Mouse (Mus musculus) stomach, embryonic 16.5 days (tissue): ENCODE data around the gene Car9. TPM values are rescaled to one million over a fixed set of nuclear protein-coding genes. Genes with fewer than 3 reads are reported as not detected.
"Not testable (repeated sequence)": the region's sequence is repeated elsewhere in the genome, so short reads cannot be mapped to it uniquely, and the experiment has no call there.

Experiments
- ATAC-seq: fragments of 200-750 bp; cut with Nextera tagmentation; 2 replicates; pipeline ENCODE4 v1.8.0; 2017; ENCODE audit warnings: moderate number of reproducible peaks, moderate TSS enrichment; ENCODE audit not compliant: insufficient read depth, low FRiP score
- H3K27ac ChIP-seq: fragments of 300-500 bp; sonication (generic); 2 replicates; pipeline ENCODE4 v1.5.1; 2014; ENCODE audit warnings: low read length
- H3K27me3 ChIP-seq: fragments of 300-500 bp; sonication (generic); 2 replicates; pipeline ENCODE4 v1.6.1; 2014; ENCODE audit warnings: low read length, control low read depth, mixed read lengths; ENCODE audit not compliant: control insufficient read depth, insufficient read depth
- H3K36me3 ChIP-seq: fragments of 300-500 bp; sonication (generic); 2 replicates; pipeline ENCODE4 v1.6.1; 2014; ENCODE audit warnings: low read length; ENCODE audit not compliant: control insufficient read depth, insufficient read depth
- H3K4me1 ChIP-seq: fragments of 300-500 bp; sonication (generic); 2 replicates; pipeline ENCODE4 v1.6.1; 2014; ENCODE audit warnings: low read length, control low read depth, mixed read lengths; ENCODE audit not compliant: control insufficient read depth, insufficient read depth
- H3K4me2 ChIP-seq: fragments of 300-500 bp; sonication (generic); 2 replicates; pipeline ENCODE4 v1.6.1; 2014; ENCODE audit warnings: low read depth, low read length, mixed read lengths
- H3K4me3 ChIP-seq: fragments of 300-500 bp; sonication (generic); replicated peaks from 2 replicates; pipeline ENCODE4 v1.5.1; 2014; ENCODE audit warnings: mild to moderate bottlenecking, low read length
- H3K9ac ChIP-seq: fragments of 300-500 bp; sonication (generic); 2 replicates; pipeline ENCODE4 v1.6.1; 2014; ENCODE audit warnings: low read length
- H3K9me3 ChIP-seq: fragments of 300-500 bp; sonication (generic); replicated peaks from 2 replicates; pipeline ENCODE4 v1.6.1; 2016; ENCODE audit warnings: low read length, control low read depth; ENCODE audit not compliant: control insufficient read depth
- WGBS: fragments of 180-500 bp; shearing (Covaris S2); extraction: QIAGEN DNeasy Blood & Tissue Kit; methylation state at CpG from one replicate; pipeline ENCODE4 v1.1.7; 2014; 5-methylcytosine and 5-hydroxymethylcytosine counted together
- polyA plus RNA-seq: library from polyadenylated mRNA; unstranded; fragments of >200 nt; fragmentation: Nextera tagmentation; extraction: Ambion mirVana; gene quantifications from 2 replicates; pipeline ENCODE4 v1.2.1, GENCODE M21; 2015

Car9 gene
- polyA plus RNA-seq, 1 experiment from 2014 or later, result 22.3 TPM

DNA sequence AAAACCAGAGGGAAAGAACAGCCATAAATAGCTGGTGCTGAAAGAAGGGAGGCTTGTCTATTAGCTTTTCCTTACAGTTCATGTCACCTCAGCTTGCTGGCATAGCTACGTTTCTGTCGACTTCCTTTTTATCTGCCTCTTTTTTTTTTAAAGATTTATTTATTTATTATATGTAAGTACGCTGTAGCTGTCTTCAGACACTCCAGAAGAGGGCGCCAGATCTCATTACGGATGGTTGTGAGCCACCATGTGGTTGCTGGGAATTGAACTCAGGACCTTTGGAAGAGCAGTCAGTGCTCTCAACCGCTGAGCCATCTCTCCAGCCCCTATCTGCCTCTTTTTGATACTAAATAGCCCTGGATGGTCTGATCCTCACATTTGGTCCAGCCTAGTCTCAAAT lies 45.1 kb downstream of the Car9 start:
- H3K4me1 ChIP-seq, H3K27ac ChIP-seq, H3K4me2 ChIP-seq, H3K4me3 ChIP-seq, H3K9me3 ChIP-seq, H3K9ac ChIP-seq, ATAC-seq, H3K27me3 ChIP-seq: not testable (repeated sequence)
- H3K36me3 ChIP-seq, result peaks cover 77% of the 10 kb centered on the region
- WGBS, result 79% methylated on average over 6 of the region's 6 CpGs

DNA sequence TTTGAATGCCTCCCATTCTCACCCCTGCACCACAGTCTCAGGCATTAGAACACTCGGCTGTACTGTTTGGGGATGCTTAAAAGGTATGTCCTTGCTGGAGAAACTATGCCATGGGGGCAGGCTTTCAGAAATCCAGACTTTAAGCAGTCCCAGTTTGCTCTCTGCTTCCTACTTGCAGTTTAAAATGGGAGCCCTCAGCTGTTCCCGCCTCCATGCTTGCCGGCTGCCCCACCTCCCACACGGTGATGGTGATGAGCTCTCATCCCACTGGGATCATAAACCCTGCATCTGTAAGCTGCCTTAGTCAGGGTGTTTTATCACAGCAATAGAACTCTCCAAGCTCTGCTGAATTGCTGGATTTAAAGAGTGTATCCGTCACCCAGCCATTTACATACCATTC lies 45.7 kb downstream of the Car9 start:
- H3K27ac ChIP-seq, result no peak overlapping the region
- H3K4me1 ChIP-seq, result 0 out of 2 replicates have a peak, but pooled peaks cover under 1% of the 10 kb centered on the region
- no peaks in the 10 kb centered on the region for H3K27me3 ChIP-seq
- H3K9ac ChIP-seq, result no peak overlapping the region
- ATAC-seq, result no peak
- H3K4me2 ChIP-seq, result no peak overlapping the region
- WGBS, result 96% methylated on average over 5 of the region's 5 CpGs
- no peak overlapping the region for H3K4me3 ChIP-seq
- H3K9me3 ChIP-seq, result no peaks in the 10 kb centered on the region
- peaks cover 77% of the 10 kb centered on the region for H3K36me3 ChIP-seq

DNA sequence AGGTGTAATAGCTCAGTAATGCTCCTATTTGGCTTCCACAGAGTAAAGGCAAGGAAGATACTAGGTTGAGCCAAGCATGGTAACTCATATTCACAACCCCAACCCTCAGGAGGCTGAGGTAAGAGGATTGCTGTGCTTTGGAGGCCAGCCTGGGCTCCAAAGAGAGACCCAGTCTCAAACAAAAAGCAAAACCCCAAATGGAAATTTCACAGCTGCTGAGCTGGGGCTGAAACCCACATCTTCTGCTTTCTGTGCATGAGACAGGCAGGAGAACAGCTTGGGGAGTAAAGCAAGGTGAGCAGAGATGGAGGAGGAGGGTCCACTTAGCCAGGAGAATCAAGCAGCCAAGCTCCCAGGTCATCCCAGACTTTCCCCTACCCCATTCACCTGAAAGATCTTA lies 47.1 kb downstream of the Car9 start:
- no peak overlapping the region for H3K27ac ChIP-seq
- H3K27me3 ChIP-seq, result no peaks in the 10 kb centered on the region
- H3K9me3 ChIP-seq, result no peaks in the 10 kb centered on the region
- no peak overlapping the region for H3K4me2 ChIP-seq
- H3K4me3 ChIP-seq, result no peak overlapping the region
- no peak overlapping the region for H3K9ac ChIP-seq
- H3K36me3 ChIP-seq, result peaks cover 66% of the 10 kb centered on the region
- peaks cover 15% of the 10 kb centered on the region for H3K4me1 ChIP-seq
- ATAC-seq, result no peak

DNA sequence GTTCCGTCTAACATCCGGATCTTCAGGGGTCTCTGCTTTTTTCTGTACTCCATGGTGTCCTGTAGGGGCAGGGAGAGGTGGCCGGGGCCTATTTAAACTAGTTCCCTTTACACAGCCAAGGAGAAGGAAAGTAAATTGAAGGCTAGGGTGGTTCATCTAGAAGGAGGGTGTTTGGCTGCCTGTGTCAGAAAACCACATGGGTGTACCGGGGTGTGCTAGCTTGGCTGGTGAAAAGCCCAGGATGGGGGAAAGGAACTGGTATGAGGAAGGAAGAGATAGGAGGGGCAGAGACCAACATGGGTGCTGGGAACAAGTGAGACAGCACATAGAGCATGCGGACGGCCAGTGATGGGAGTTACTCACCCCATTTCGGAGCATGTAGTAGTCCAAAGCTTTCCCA lies 49.2 kb downstream of the Car9 start:
- H3K4me2 ChIP-seq, result no peak overlapping the region
- no peak overlapping the region for H3K27ac ChIP-seq
- peaks cover 50% of the 10 kb centered on the region for H3K36me3 ChIP-seq
- 91% methylated on average over 7 of the region's 7 CpGs for WGBS
- peaks cover 36% of the 10 kb centered on the region for H3K4me1 ChIP-seq
- H3K27me3 ChIP-seq, result no peaks in the 10 kb centered on the region
- H3K9me3 ChIP-seq, result no peaks in the 10 kb centered on the region
- H3K4me3 ChIP-seq, result no peak overlapping the region
- no peak for ATAC-seq
- H3K9ac ChIP-seq, result no peak overlapping the region

DNA sequence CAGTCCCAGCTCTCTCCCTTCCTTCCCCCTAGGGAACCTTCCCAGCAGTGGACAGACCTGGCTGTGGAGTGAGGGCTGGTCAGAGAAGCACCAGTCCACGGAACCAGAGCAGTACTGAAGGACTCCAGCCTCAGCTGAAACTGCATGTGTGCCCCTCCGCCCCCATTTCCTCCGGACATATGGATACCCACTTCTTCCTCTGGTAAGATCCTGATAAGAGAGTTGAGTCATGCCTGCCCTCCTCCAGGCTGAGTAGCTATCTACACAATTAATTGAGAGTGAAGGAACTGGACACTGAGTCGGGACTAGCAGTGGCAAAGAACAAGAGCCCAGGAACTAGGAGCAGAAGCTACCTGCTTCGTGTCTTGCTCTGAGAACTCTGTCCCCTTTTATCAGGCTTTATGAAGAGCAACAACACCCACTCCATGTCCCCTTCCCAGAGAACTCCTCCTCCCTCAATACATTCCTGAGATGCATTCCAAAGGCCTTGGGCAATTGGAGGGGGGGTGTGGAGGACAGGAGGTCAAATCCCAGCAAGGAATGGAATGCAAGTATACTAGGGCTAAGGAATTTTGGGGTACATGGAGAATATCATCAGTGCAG lies 51.4 kb downstream of the Car9 start:
- Histone ChIP-seq H3K27ac (peak overlapping the region; percentile 89), H3K4me2 (peak overlapping the region; percentile 96), H3K4me1 (peaks cover 39% of the 10 kb centered on the region), H3K9me3 (no peaks in the 10 kb centered on the region), H3K4me3 (peak overlapping the region; percentile 93), H3K9ac (peak overlapping the region; percentile 66), H3K36me3 (peaks cover 38% of the 10 kb centered on the region), H3K27me3 (no peaks in the 10 kb centered on the region)
- no peak for ATAC-seq
- 16% methylated on average over 5 of the region's 5 CpGs for WGBS

DNA sequence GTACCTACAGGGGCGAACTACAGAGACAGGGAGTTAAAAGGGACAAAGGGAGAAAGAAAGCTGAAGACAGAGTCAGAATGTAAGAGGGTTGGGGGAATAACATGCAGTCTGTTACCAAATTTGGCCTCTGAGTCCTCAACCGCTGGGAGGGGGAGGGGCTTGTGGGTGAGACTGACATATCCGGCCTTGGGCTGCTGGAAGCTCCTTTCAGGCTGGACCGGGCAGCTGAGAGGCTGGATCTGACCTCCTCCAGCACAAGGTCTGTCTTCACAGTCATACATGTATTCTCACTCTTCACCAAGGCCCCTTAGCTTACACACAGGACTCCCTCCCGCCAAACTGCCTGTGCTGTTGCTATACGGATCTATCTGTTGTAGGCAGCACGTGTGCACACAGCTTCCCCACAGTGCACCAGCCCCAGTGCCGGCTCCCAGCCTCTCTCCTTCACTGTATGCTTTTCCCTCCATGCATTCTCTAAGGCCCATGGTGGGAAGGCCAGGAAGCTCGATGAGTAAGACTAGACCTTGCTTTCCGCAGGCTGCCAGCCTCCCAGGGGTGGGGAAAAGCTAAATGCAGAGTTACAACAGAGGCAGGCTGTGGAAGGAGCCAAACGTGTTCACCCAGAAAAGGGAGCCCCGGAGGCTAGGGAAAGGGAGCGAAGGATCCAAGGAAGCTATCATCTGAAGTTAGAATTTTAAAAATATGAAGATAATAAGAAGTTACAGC lies 52.0 kb downstream of the Car9 start:
- H3K9ac ChIP-seq, result peak overlapping the region; percentile 66
- no peaks in the 10 kb centered on the region for H3K9me3 ChIP-seq
- peak overlapping the region; percentile 96 for H3K4me2 ChIP-seq
- peak overlapping the region; percentile 89 for H3K27ac ChIP-seq
- ATAC-seq, result peak; percentile 30
- H3K4me1 ChIP-seq, result peaks cover 45% of the 10 kb centered on the region
- peak overlapping the region; percentile 93 for H3K4me3 ChIP-seq
- WGBS, result 15% methylated on average over 13 of the region's 13 CpGs
- peaks cover 31% of the 10 kb centered on the region for H3K36me3 ChIP-seq
- H3K27me3 ChIP-seq, result no peaks in the 10 kb centered on the region

DNA sequence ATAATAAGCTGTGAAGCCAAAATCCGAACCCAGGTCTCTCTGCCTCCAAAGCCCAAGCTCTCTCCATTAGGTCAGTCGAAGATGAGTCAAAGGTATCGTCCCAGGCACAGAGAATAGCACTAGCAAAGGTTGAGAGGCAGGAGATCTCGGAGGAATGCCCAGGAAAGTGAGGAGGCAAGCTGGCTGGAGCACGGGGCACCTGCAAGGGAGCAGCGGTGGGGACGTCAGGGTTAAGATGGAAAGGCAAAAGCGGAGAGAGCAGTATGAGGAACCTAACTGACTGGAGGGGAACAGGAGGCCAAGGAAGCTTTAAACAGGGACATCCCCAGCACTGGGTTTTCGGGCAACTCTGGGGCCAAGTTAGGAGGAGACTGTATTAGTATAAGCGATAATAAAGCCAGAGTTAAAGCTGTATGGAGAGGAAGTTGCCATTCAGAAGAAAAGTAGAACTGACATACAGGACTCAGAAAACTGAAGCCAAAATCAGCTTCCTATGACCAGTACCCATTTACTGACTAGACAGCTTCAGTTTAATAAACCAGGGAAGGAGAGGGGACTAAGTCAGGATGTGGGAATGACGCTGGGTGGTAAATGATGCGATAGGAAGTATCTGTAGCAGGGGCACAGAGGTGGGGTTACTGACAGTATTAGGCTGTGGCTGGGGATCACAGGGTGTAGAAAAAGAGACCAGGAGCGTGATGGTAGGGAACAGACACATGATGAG lies 52.9 kb downstream of the Car9 start:
- Histone ChIP-seq H3K4me3 (peak overlapping the region; percentile 93), H3K4me2 (peak overlapping the region; percentile 96), H3K27ac (peak overlapping the region; percentile 89), H3K4me1 (peaks cover 50% of the 10 kb centered on the region), H3K36me3 (peaks cover 22% of the 10 kb centered on the region), H3K9me3 (no peaks in the 10 kb centered on the region), H3K27me3 (no peaks in the 10 kb centered on the region), H3K9ac (peak overlapping the region; percentile 98)
- WGBS, result 56% methylated on average over 13 of the region's 13 CpGs
- no peak for ATAC-seq

DNA sequence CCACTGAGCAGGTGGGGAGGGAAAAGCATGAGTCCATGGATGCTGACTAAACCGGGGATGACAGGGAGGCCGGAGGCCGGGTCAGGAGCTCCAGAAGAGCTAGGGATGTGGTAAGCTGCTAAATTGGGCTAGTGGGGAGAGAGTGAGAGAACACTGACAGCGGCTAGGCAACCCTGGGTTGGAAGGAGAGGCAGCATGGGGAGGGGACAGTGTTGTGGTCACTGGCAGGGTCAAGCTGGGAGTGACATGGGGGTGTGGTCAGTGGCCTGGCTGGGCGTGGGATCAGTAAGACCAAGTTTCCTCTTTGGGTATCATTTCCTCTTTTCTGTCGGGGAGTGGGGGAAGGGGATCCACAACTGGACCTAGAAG lies 53.5 kb downstream of the Car9 start:
- 35% methylated on average over 6 of the region's 6 CpGs for WGBS
- Histone ChIP-seq H3K36me3 (peaks cover 21% of the 10 kb centered on the region), H3K27me3 (no peaks in the 10 kb centered on the region), H3K4me3 (peak overlapping the region; percentile 93), H3K4me2 (peak overlapping the region; percentile 96), H3K27ac (peak overlapping the region; percentile 89), H3K9me3 (no peaks in the 10 kb centered on the region), H3K4me1 (peaks cover 50% of the 10 kb centered on the region), H3K9ac (peak overlapping the region; percentile 98)
- ATAC-seq, result no peak

DNA sequence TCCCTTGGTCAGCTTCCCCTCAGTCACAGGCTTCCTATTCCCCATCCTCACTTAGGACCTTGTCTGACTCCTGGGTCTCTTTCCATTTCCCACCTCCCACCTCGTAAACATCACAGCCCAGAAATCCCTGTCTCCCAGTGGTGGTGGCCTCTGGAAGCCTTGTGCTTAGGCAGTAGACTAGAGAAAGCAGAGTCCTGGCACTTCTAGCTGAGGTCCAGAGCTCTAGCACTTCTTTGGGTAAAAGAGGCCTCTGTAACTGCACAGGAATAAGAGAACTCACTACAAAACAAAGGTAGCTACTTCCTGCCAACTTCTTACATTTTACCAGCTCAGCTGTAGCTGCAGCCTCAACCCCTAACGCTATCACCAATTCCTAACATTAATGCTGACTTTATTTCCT lies 54.2 kb downstream of the Car9 start:
- H3K4me3 ChIP-seq, result peak overlapping the region; percentile 93
- peak overlapping the region; percentile 98 for H3K9ac ChIP-seq
- H3K27me3 ChIP-seq, result no peaks in the 10 kb centered on the region
- peak overlapping the region; percentile 100 for H3K27ac ChIP-seq
- H3K4me2 ChIP-seq, result peak overlapping the region; percentile 96
- ATAC-seq, result no peak
- peaks cover 19% of the 10 kb centered on the region; the same call in 1 of the 2 replicates for H3K36me3 ChIP-seq
- WGBS, result 25% methylated on average over 2 of the region's 2 CpGs
- peaks cover 50% of the 10 kb centered on the region for H3K4me1 ChIP-seq
- H3K9me3 ChIP-seq, result no peaks in the 10 kb centered on the region
